Mouse (Mus musculus) cerebellum, adult 9-11 months (tissue): ENCODE data around the gene Slc29a1.

ENCODE experiments used
- DNase-seq: peaks from one replicate; pipeline ENCODE4 v3.0.0; 2022

The Slc29a1 gene

GRCm38 (mm10) chr17:45549617-45550181 is 49.7 kb downstream of the Slc29a1 start, which contains the start of gene Tmem151b:
TSS of gene Tmem151b (minus strand) at chr17:45549677.
- DNase-seq: peak; percentile 81

GRCm38 (mm10) chr17:45548541-45549512 is 50.6 kb downstream of the Slc29a1 start:
- DNase-seq: peak; percentile 86

- peak; percentile 74 for DNase-seq
Observed at GRCm38 (mm10) chr17:45547461-45548190, 51.8 kb downstream of the Slc29a1 start.

DNA sequence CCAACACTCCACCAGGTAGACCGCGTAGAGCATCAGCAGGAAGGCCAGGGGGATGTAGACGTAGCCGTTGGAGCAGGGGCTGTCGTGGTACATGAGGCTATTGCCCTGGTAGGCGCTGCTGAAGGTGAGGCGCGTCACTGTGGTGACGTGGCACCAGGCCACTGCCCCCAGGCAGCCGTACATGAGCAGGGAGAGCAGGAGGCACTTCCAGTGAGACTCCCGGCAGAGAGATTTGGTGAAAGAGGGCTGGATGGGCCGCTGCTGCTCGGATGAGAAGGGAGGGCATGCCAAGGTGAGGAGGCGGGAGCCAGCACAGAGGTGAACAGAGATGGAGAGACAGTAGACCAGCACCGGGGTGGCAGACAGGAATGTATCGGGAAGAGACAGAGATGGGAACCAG is 52.5 kb downstream of the Slc29a1 start:
- peak; percentile 85 for DNase-seq

GRCm38 (mm10) chr17:45545278-45545961 is 54.0 kb downstream of the Slc29a1 start:
- DNase-seq: peak; percentile 69

DNA sequence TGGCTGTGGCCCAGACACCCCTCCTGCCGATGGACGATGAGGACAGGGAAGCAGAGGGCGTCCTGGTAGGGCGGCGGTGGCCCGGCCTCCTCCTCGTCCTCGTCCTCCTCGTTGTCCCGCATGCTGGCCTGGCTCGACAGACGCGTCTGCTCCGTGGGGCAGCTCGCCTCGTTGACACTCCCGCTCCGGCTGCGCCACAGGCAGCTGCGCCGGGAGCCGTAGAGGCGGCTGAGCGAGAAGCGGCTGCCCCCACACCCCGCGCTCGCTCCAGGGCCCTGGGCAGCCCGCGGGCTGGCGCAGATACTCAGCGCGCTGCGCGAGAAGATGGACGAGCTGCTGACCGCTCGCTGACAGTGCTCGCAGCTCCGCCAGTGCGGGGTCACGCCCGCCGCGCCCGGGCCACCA is 54.5 kb downstream of the Slc29a1 start:
- DNase-seq: peak; percentile 73

GRCm38 (mm10) chr17:45544001-45544872 is 55.2 kb downstream of the Slc29a1 start:
- peak; percentile 78 for DNase-seq

DNA sequence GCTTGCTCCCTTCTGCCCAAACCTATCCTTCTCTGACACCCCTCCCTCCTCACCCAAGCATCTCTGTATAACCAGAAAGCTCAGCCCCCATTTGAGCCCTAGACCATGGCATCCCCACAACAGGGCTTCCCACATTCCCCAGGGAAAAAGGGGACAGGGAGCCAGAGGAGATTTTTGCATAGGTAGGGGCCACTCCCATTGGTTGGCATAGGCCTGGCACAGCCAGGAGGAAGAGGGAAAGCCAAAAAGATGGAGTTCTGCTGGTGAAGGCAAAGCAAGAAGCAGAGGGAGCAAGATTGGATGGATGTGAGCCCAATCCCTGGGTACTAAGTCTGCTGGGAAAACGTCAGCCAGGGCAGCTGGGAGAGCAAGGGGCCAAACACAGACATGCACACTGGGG is 56.3 kb downstream of the Slc29a1 start:
- DNase-seq: peak; percentile 69

DNA sequence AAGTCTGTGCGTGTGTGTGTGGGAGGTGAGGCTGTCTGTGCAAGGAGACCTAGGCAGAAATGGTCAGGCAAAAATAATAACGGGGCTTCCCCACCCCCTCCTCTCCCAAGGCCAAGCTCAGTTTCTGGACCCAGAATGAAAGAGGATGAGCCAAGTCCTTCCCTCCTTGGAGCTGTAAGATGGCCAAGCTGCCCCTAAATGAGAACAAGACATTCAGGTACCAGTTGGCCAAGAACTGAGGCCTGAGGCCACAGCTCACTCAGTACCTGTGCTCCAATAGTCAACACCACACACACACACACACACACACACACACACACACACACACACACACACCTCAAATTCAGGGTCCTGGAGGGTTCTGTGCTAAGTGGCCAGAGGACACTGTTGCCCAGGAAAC is 56.7 kb downstream of the Slc29a1 start:
- peak; percentile 81 for DNase-seq

DNA sequence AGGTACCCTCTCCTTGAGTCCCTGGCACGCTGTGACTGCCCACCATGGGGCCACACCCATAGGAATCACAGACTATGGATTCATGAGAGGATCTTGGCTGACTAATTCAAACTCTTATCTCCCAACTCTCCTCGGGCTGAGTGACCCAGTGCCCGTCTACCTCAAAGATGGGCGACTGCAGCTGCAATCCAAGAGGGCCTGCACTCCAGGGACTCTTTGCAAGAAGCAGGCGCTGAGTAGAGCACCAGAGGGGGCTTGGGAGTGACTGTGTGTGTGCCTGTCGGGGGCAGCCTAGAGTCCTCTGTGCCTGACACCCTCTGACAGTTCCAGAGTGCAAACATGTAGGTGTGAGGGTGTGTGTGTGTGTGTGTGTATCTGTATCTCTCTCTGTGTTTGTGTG is 57.3 kb downstream of the Slc29a1 start:
- DNase-seq: no peak

GRCm38 (mm10) chr17:45539664-45540063 is 59.7 kb downstream of the Slc29a1 start:
- DNase-seq: peak; percentile 57

DNA sequence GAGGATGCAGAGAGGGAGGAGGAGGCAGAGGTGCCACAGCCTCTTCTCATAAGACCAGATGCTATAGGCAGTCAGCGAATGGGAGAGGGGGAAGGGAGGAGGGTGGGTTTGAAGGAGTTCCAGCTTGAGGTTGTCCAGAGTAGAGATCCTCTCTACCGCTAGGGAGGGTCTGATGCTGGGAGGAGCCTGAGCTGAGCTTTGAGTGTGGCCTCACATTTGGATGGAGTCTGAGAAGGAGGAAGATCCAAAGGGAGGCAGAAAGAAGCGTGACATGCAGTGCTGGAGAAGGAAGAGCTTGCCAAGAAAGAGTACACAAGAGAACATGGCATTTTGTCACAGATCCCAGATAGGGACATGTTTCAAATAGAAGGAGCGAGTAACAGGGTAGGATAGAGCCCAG is 61.0 kb downstream of the Slc29a1 start:
- DNase-seq: no peak

GRCm38 (mm10) chr17:45536264-45536663 is 63.1 kb downstream of the Slc29a1 start:
- DNase-seq: no peak
